Mouse (Mus musculus) limb, embryonic 14.5 days (tissue): ENCODE measurements around the gene Yars. TPM values are rescaled to one million over a fixed set of nuclear protein-coding genes. Genes with fewer than 3 reads are reported as not detected.

ENCODE experiments used
- ATAC-seq: fragments of 200-750 bp; cut with Nextera tagmentation; 2 replicates; pipeline ENCODE4 v1.8.0; 2017; ENCODE audit warnings: low read depth, moderate number of reproducible peaks, moderate TSS enrichment; ENCODE audit not compliant: low FRiP score
- DNase-seq: peaks from one replicate; pipeline ENCODE4 v3.0.0-alpha.2; 2015; ENCODE audit warnings: low spot score
- H3K27ac ChIP-seq: fragments of 300-500 bp; sonication (generic); replicated peaks from 2 replicates; pipeline ENCODE4 v1.5.1; 2014; ENCODE audit warnings: low read depth, mild to moderate bottlenecking, low read length, moderate library complexity, mixed read lengths
- H3K27me3 ChIP-seq: fragments of 300-500 bp; sonication (generic); 2 replicates; pipeline ENCODE4 v1.6.1; 2014; ENCODE audit warnings: low read length, mixed read lengths; ENCODE audit not compliant: control insufficient read depth, insufficient read depth
- H3K36me3 ChIP-seq: fragments of 300-500 bp; sonication (generic); 2 replicates; pipeline ENCODE4 v1.6.1; 2014; ENCODE audit warnings: mild to moderate bottlenecking, low read length, moderate library complexity, mixed read lengths; ENCODE audit not compliant: control insufficient read depth, insufficient read depth
- H3K4me1 ChIP-seq: fragments of 300-500 bp; sonication (generic); 2 replicates; pipeline ENCODE4 v1.6.1; 2014; ENCODE audit warnings: antibody characterized with exemption, low read length, mixed read lengths; ENCODE audit not compliant: control insufficient read depth, insufficient read depth
- H3K4me2 ChIP-seq: fragments of 300-500 bp; sonication (generic); replicated peaks from 2 replicates; pipeline ENCODE4 v1.6.1; 2014; ENCODE audit warnings: low read depth, mild to moderate bottlenecking, low read length, moderate library complexity; ENCODE audit not compliant: severe bottlenecking
- H3K4me3 ChIP-seq: fragments of 300-500 bp; sonication (generic); replicated peaks from 2 replicates; pipeline ENCODE4 v1.5.1; 2014; ENCODE audit warnings: low read length
- H3K9ac ChIP-seq: fragments of 300-500 bp; sonication (generic); 2 replicates; pipeline ENCODE4 v1.6.1; 2014; ENCODE audit warnings: mild to moderate bottlenecking, low read depth, low read length, moderate library complexity; ENCODE audit not compliant: severe bottlenecking
- H3K9me3 ChIP-seq: fragments of 300-500 bp; sonication (generic); 2 replicates; pipeline ENCODE4 v1.6.1; 2016; ENCODE audit warnings: low read length; ENCODE audit not compliant: control insufficient read depth
- POLR2A ChIP-seq: fragments of 200-500 bp; IDR thresholded peaks from 2 replicates; pipeline ENCODE4 v1.8.0; 2012; ENCODE audit warnings: inconsistent platforms, mild to moderate bottlenecking, moderate library complexity, borderline replicate concordance; ENCODE audit not compliant: insufficient read depth, insufficient read length; ENCODE audit errors: extremely low read depth
- WGBS: fragments of 180-500 bp; shearing (Covaris S2); extraction: QIAGEN DNeasy Blood & Tissue Kit; methylation state at CpG from one replicate; pipeline ENCODE4 v1.1.7; 2014; 5-methylcytosine and 5-hydroxymethylcytosine counted together
- polyA plus RNA-seq, 2 experiments: library from polyadenylated mRNA; depleted of rRNA in 1 of 2; stranded (reverse) in 1 of 2; unstranded in 1 of 2; fragments of >200 nt; fragmentation: Nextera tagmentation in 1 of 2; extraction: Ambion mirVana in 1 of 2; gene quantifications; 2 replicates each; pipeline versions ENCODE4 v1.2.1 to v1.2.3; 2012 to 2014

Yars gene
- polyA plus RNA-seq, 2 experiments, result 50.3 to 79.5 TPM

DNA sequence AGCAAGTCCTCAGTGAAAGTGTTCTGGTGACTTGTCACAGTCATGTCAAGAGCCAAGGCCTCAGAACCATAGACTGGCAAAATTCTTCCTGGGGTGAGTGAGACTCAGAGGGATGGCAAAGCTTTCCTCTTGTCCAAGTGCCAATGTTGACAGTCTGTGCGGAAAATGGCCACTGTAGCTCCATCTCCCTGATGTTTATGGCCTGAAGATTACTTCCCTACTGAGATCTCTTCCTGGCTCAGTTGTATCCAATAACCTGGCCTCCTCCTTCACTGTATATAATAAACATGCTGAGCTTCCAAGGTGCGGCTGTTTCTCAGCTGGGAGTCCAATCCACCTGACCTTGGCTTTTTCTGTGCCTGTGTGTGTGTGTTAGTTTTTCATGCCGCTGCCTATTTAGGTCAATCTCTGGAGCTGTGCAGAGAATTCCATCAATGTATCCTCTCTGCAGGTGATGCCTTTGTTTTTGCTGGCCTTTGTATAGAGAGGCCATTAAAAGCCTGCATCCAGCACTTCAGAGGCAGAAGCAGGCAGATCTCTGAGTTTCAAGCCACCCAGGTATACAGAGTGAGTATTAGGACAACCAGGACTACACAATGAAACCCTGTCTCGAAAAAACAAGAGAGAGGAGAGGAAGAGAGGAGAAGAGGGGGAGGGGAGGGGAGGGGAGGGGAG lies 27.8 kb upstream of the Yars start:
- Histone ChIP-seq H3K9ac (no peak overlapping the region), H3K36me3 (peaks cover 66% of the 10 kb centered on the region), H3K4me2 (no peak overlapping the region), H3K27ac (no peak overlapping the region), H3K4me3 (no peak overlapping the region), H3K27me3 (no peaks in the 10 kb centered on the region), H3K4me1 (no peaks in the 10 kb centered on the region), H3K9me3 (no peaks in the 10 kb centered on the region)
- ATAC-seq, result no peak
- no peak for DNase-seq
- 81% methylated on average over 4 of the region's 4 CpGs for WGBS
- no peak for TF ChIP-seq POLR2A

- H3K36me3 ChIP-seq, result peaks cover 78% of the 10 kb centered on the region
- H3K27me3 ChIP-seq, result no peaks in the 10 kb centered on the region
- no peak for ATAC-seq
- no peak overlapping the region for H3K9ac ChIP-seq
- no peak for TF ChIP-seq POLR2A
- no peaks in the 10 kb centered on the region for H3K4me1 ChIP-seq
- H3K4me3 ChIP-seq, result no peak overlapping the region
- no peaks in the 10 kb centered on the region for H3K9me3 ChIP-seq
- H3K27ac ChIP-seq, result no peak overlapping the region
- no peak for DNase-seq
- WGBS, result 79% methylated on average over 1 of the region's 1 CpGs
- H3K4me2 ChIP-seq, result no peak overlapping the region
These were observed 17.0 kb upstream of the Yars start for GRCm38 (mm10) chr4:129172529-129172928.

- Histone ChIP-seq H3K27ac (no peak overlapping the region), H3K36me3 (peaks cover 70% of the 10 kb centered on the region), H3K9ac (no peak overlapping the region), H3K4me2 (no peak overlapping the region), H3K9me3 (no peaks in the 10 kb centered on the region), H3K27me3 (no peaks in the 10 kb centered on the region), H3K4me1 (no peaks in the 10 kb centered on the region), H3K4me3 (no peak overlapping the region)
- TF ChIP-seq POLR2A, result no peak
- DNase-seq (no peak), ATAC-seq (no peak)
- WGBS, result 49% methylated on average over 1 of the region's 1 CpGs
These were observed 10.0 kb upstream of the Yars start for GRCm38 (mm10) chr4:129179560-129179959.

DNA sequence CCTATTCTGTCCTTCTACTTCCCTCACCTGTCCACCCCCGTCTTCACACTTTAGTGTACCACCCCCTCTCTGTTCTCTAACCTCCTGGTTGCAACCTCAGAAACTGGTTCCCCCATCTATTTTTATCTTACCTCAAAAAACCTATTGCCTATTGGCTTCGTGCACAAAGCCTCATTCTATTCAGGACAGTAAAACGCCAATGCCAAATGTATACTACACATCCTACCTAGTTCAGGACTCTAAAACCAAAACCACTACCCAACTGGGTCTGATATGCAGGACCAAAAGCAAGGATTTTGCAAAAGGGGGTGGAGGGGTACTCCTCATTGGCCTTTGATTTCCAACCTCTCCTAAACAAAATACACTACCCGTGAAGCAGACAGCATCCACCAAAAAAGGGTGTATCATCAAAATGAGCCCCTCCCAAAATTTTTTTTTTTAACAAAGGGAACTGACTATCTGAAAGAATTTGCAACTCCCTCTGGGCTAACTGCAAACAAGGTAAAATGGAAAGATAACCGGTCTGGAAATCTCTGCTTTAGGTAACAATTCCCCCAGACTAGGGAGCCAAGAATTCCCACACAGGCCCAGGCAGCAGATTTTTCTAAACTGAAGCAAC lies 1.4 kb upstream of the Yars start:
- Histone ChIP-seq H3K4me3 (peak overlapping the region; percentile 85), H3K27me3 (no peaks in the 10 kb centered on the region), H3K9ac (peak overlapping the region; percentile 88), H3K4me2 (peak overlapping the region; percentile 58), H3K36me3 (peaks cover 10% of the 10 kb centered on the region; the same call in 1 of the 2 replicates), H3K9me3 (no peaks in the 10 kb centered on the region), H3K27ac (peak overlapping the region; percentile 91; the same call in 1 of the 2 replicates), H3K4me1 (peaks cover 19% of the 10 kb centered on the region)
- TF ChIP-seq POLR2A, result no peak
- WGBS, result 38% methylated on average over 5 of the region's 5 CpGs
- DNase-seq, result peak; percentile 7
- no peak for ATAC-seq

- H3K9me3 ChIP-seq, result no peaks in the 10 kb centered on the region
- H3K27ac ChIP-seq, result peak overlapping the region; percentile 91
- TF ChIP-seq POLR2A, result no peak
- peak; percentile 72 for ATAC-seq
- H3K4me3 ChIP-seq, result peak overlapping the region; percentile 85
- H3K27me3 ChIP-seq, result no peaks in the 10 kb centered on the region
- 1% methylated on average over 39 of the region's 74 CpGs for WGBS
- peak overlapping the region; percentile 88 for H3K9ac ChIP-seq
- peak overlapping the region; percentile 58 for H3K4me2 ChIP-seq
- peaks cover 19% of the 10 kb centered on the region for H3K4me1 ChIP-seq
- H3K36me3 ChIP-seq, result 0 out of 2 replicates have a peak, but pooled peaks cover 6% of the 10 kb centered on the region
- DNase-seq, result peak; percentile 28
These were observed 588 bp upstream of the Yars start for GRCm38 (mm10) chr4:129188803-129189541.
